Mouse (Mus musculus): ENCODE measurements at regions not wholly inside any gene's neighbourhood (a gene's known extent, or its start where the extent isn't known, plus 50 kb on each side); places are given as distances from the start of the nearest gene placed in this dataset.

GRCm38 (mm10) chr13:69867296-69868065 lies 65.3 kb downstream of the Med10 start:
- Histone ChIP-seq H3K79me2 (ENCODE audit: control insufficient read depth, insufficient read depth) (no peaks in the 10 kb centered on the region), H3K36me3 (ENCODE audit: control insufficient read depth, insufficient read depth) (no peaks in the 10 kb centered on the region)

GRCm38 (mm10) chr13:69896536-69896935 lies 94.3 kb downstream of the Med10 start:
- H3K79me2 ChIP-seq (ENCODE audit: control insufficient read depth, insufficient read depth): no peaks in the 10 kb centered on the region
- H3K79me3 ChIP-seq (ENCODE audit: low read depth): no peaks in the 10 kb centered on the region
- no peaks in the 10 kb centered on the region for H3K27me3 ChIP-seq (ENCODE audit: control insufficient read depth, insufficient read depth, insufficient read length)
- TF ChIP-seq MYOG (IDR thresholded peaks at IDR 0.05; ENCODE audit: control insufficient read depth, extremely low read depth, insufficient read length) (no peak), FOSL1 (IDR thresholded peaks at IDR 0.05; ENCODE audit: insufficient read depth, low read length, poor library complexity, severe bottlenecking) (no peak), USF1 (IDR thresholded peaks at IDR 0.05; ENCODE audit: low read depth) (no peak), CTCF (IDR thresholded peaks at IDR 0.05; ENCODE audit: control insufficient read depth, insufficient read depth, insufficient read length) (no peak), MAX (IDR thresholded peaks at IDR 0.05) (no peak), CEBPB (IDR thresholded peaks at IDR 0.05; ENCODE audit: low read depth) (no peak), MYOD1 (IDR thresholded peaks at IDR 0.05; ENCODE audit: control insufficient read depth, insufficient read length, low read depth) (no peak)
- no peak overlapping the region for H3ac ChIP-seq (ENCODE audit: control insufficient read depth, insufficient read length, low read depth)
- H3K4me3 ChIP-seq (ENCODE audit: insufficient read depth, poor library complexity, severe bottlenecking): no peak overlapping the region
- H3K36me3 ChIP-seq (ENCODE audit: control insufficient read depth, insufficient read depth): no peaks in the 10 kb centered on the region

More at GRCm38 (mm10) chr13:69867296-69868065, 65.3 kb downstream of the Med10 start:
- Histone ChIP-seq H3K79me3 (ENCODE audit: low read depth) (no peaks in the 10 kb centered on the region), H3ac (ENCODE audit: control insufficient read depth, insufficient read length, low read depth) (no peak overlapping the region), H3K27me3 (ENCODE audit: control insufficient read depth, insufficient read depth, insufficient read length) (no peaks in the 10 kb centered on the region), H3K4me3 (ENCODE audit: insufficient read depth, poor library complexity, severe bottlenecking) (no peak overlapping the region)
- TF ChIP-seq MYOG (IDR thresholded peaks at IDR 0.05; ENCODE audit: control insufficient read depth, extremely low read depth, insufficient read length) (no peak), CTCF (IDR thresholded peaks at IDR 0.05; ENCODE audit: control insufficient read depth, insufficient read depth, insufficient read length) (no peak), USF1 (IDR thresholded peaks at IDR 0.05; ENCODE audit: low read depth) (no peak)

- TF ChIP-seq USF1 (IDR thresholded peaks at IDR 0.05; ENCODE audit: low read depth): no peak
- TF ChIP-seq MYOG (IDR thresholded peaks at IDR 0.05; ENCODE audit: control insufficient read depth, extremely low read depth, insufficient read length): no peak
- TF ChIP-seq CEBPB (IDR thresholded peaks at IDR 0.05; ENCODE audit: low read depth): no peak
- TF ChIP-seq MAX (IDR thresholded peaks at IDR 0.05): no peak
- no peak for TF ChIP-seq MYOD1 (IDR thresholded peaks at IDR 0.05; ENCODE audit: control insufficient read depth, insufficient read length, low read depth)
- no peak for TF ChIP-seq FOSL1 (IDR thresholded peaks at IDR 0.05; ENCODE audit: insufficient read depth, low read length, poor library complexity, severe bottlenecking)
- TF ChIP-seq CTCF (IDR thresholded peaks at IDR 0.05; ENCODE audit: control insufficient read depth, insufficient read depth, insufficient read length): no peak
- Histone ChIP-seq H3K79me2 (ENCODE audit: control insufficient read depth, insufficient read depth) (no peaks in the 10 kb centered on the region), H3K36me3 (ENCODE audit: control insufficient read depth, insufficient read depth) (no peaks in the 10 kb centered on the region), H3K4me3 (ENCODE audit: insufficient read depth, poor library complexity, severe bottlenecking) (no peak overlapping the region), H3K79me3 (ENCODE audit: low read depth) (no peaks in the 10 kb centered on the region), H3ac (ENCODE audit: control insufficient read depth, insufficient read length, low read depth) (no peak overlapping the region), H3K27me3 (ENCODE audit: control insufficient read depth, insufficient read depth, insufficient read length) (no peaks in the 10 kb centered on the region)
These were observed 98.9 kb downstream of the Med10 start for GRCm38 (mm10) chr13:69901139-69901538.

GRCm38 (mm10) chr13:69906802-69907537 lies 104.8 kb downstream of the Med10 start:
- TF ChIP-seq CTCF (IDR thresholded peaks at IDR 0.05; ENCODE audit: control insufficient read depth, insufficient read depth, insufficient read length) (no peak), CEBPB (IDR thresholded peaks at IDR 0.05; ENCODE audit: low read depth) (no peak), MYOD1 (IDR thresholded peaks at IDR 0.05; ENCODE audit: control insufficient read depth, insufficient read length, low read depth) (no peak), FOSL1 (IDR thresholded peaks at IDR 0.05; ENCODE audit: insufficient read depth, low read length, poor library complexity, severe bottlenecking) (no peak), MAX (IDR thresholded peaks at IDR 0.05) (no peak), USF1 (IDR thresholded peaks at IDR 0.05; ENCODE audit: low read depth) (no peak), MYOG (IDR thresholded peaks at IDR 0.05; ENCODE audit: control insufficient read depth, extremely low read depth, insufficient read length) (no peak)
- Histone ChIP-seq H3ac (ENCODE audit: control insufficient read depth, insufficient read length, low read depth) (no peak overlapping the region), H3K27me3 (ENCODE audit: control insufficient read depth, insufficient read depth, insufficient read length) (peaks cover 5% of the 10 kb centered on the region), H3K4me3 (ENCODE audit: insufficient read depth, poor library complexity, severe bottlenecking) (no peak overlapping the region), H3K79me3 (ENCODE audit: low read depth) (no peaks in the 10 kb centered on the region), H3K36me3 (ENCODE audit: control insufficient read depth, insufficient read depth) (no peaks in the 10 kb centered on the region), H3K79me2 (ENCODE audit: control insufficient read depth, insufficient read depth) (no peaks in the 10 kb centered on the region)

GRCm38 (mm10) chr13:69915796-69916195 lies 113.6 kb downstream of the Med10 start:
- no peak for TF ChIP-seq MAX (IDR thresholded peaks at IDR 0.05)
- TF ChIP-seq FOSL1 (IDR thresholded peaks at IDR 0.05; ENCODE audit: insufficient read depth, low read length, poor library complexity, severe bottlenecking): no peak
- no peak for TF ChIP-seq MYOG (IDR thresholded peaks at IDR 0.05; ENCODE audit: control insufficient read depth, extremely low read depth, insufficient read length)
- TF ChIP-seq MYOD1 (IDR thresholded peaks at IDR 0.05; ENCODE audit: control insufficient read depth, insufficient read length, low read depth): no peak
- no peak for TF ChIP-seq CEBPB (IDR thresholded peaks at IDR 0.05; ENCODE audit: low read depth)
- no peak for TF ChIP-seq USF1 (IDR thresholded peaks at IDR 0.05; ENCODE audit: low read depth)
- no peak for TF ChIP-seq CTCF (IDR thresholded peaks at IDR 0.05; ENCODE audit: control insufficient read depth, insufficient read depth, insufficient read length)
- H3K36me3 ChIP-seq (ENCODE audit: control insufficient read depth, insufficient read depth): no peaks in the 10 kb centered on the region
- H3K4me3 ChIP-seq (ENCODE audit: insufficient read depth, poor library complexity, severe bottlenecking): no peak overlapping the region
- H3ac ChIP-seq (ENCODE audit: control insufficient read depth, insufficient read length, low read depth): no peak overlapping the region
- no peaks in the 10 kb centered on the region for H3K79me2 ChIP-seq (ENCODE audit: control insufficient read depth, insufficient read depth)
- no peaks in the 10 kb centered on the region for H3K27me3 ChIP-seq (ENCODE audit: control insufficient read depth, insufficient read depth, insufficient read length)
- H3K79me3 ChIP-seq (ENCODE audit: low read depth): no peaks in the 10 kb centered on the region
